33 mouse cellular contexts compared by ENCODE assay signal in the genomic region with DNA sequence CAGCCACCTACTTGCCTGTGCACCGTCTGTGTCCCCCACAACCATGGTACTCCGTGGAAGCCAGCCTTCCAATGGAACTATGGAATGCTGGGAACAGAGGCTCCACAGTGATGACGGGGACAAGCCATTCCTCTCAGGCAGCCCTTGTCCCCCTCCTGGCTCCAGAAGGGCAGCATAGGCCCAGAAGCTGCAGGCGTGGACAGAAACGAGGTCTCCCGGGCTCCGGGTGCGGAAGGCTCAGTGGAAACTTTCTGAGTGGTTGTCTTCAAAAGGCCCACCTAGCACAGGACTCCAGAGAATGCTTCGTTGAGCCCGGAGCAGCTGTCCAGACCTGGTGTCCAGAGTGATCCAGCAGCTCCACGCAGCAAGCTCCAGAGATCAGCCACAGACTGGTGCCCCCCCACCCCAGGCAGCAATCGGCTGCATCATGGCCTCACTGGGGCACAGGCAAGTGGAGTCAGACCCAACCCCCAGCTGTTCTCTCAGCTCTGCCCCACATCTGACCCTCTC. TPM values are rescaled to one million over a fixed set of nuclear protein-coding genes. Genes with fewer than 3 reads are reported as not detected.
DNase-seq lines count a peak whose midpoint lies in the region; ATAC-seq and TF ChIP-seq lines count a peak whose summit lies in the region.
"Had no signal": no experiment of that assay in that cellular context is flagged by ENCODE, and none has a peak within 500 bp of the region (broad histone marks: within the 10 kb centered on the region; RNA-seq: fewer than 3 reads in every experiment).

A gene (minus strand): TSS at position 45 of the 510 bp plus-strand sequence.

- no peak for ATAC-seq in limb, embryonic 12.5 days (ENCODE audit: insufficient number of reproducible peaks, insufficient read depth, low FRiP score, low TSS enrichment, low read depth)
- ATAC-seq: CD4-positive, CD25-positive, alpha-beta regulatory T cell, adult 4 months; forebrain, embryonic 13.5 days; forebrain, embryonic 16.5 days; hindbrain, postnatal 0 days; inflammation-experienced regulatory T-cells, adult 6 months; intestine, embryonic 16.5 days had no signal

- peak; percentile 81 for DNase-seq in heart, adult 11 months
- no peak for DNase-seq in heart, postnatal 25 days (ENCODE audit: low spot score)
- no peak for DNase-seq in limb, embryonic 10.5 days (ENCODE audit: low spot score)
- DNase-seq in testis, postnatal 14 days (ENCODE audit: low spot score) = no peak
- DNase-seq in frontal cortex, postnatal 10 days (ENCODE audit: low spot score in 2 of 2) = no peak
- DNase-seq: adrenal gland, adult 2 months; adrenal gland, postnatal 14 days; cerebellum, adult 11 months; cerebellum, adult 2 months; cerebellum, adult 9-11 months; gastrocnemius, postnatal 25 days; heart, postnatal 36 days had no signal

- intact Hi-C loops in heart, postnatal 25 days (cut with DNase I) = no loop called here

- no peak within 1 kb of the TSS for H3K4me3 ChIP-seq in limb, embryonic 12.5 days (replicated peaks)
- H3K4me3 ChIP-seq in limb, embryonic 10.5 days = no peak within 1 kb of the TSS
- peak within 1 kb of the TSS; percentile 95 for H3K4me3 ChIP-seq in testis, adult 2 months (ENCODE audit: control insufficient read depth, low read depth, low read length)
- H3K4me3 ChIP-seq: forebrain, embryonic 10.5 days; forebrain, embryonic 13.5 days; hindbrain, embryonic 10.5 days had no signal

- no peak for TF ChIP-seq CTCF in testis, adult 2 months (IDR thresholded peaks at IDR 0.05; ENCODE audit: control insufficient read depth, insufficient read depth, insufficient replicate concordance, low read depth, low read length)

- no peak within 1 kb of the TSS for H3K4me2 ChIP-seq in limb, embryonic 12.5 days
- H3K4me2 ChIP-seq: forebrain, embryonic 13.5 days; heart, embryonic 11.5 days had no signal

- H3K9ac ChIP-seq in limb, embryonic 12.5 days (replicated peaks) = peak within 1 kb of the TSS; percentile 40; the same call in 1 of the 2 replicates
- H3K9ac ChIP-seq: forebrain, embryonic 13.5 days had no signal

- H3K36me3 ChIP-seq in limb, embryonic 12.5 days = peaks cover under 1% of the 10 kb centered on the region
- 0 out of 2 replicates have a peak, but pooled peaks cover under 1% of the 10 kb centered on the region for H3K36me3 ChIP-seq in limb, embryonic 10.5 days
- H3K36me3 ChIP-seq in testis, adult 2 months (ENCODE audit: control insufficient read depth, insufficient read depth, low read length) = no peaks in the 10 kb centered on the region
- H3K36me3 ChIP-seq: forebrain, embryonic 10.5 days had no signal

- WGBS in limb, embryonic 12.5 days = 84% methylated on average over 12 of the region's 12 CpGs
- WGBS in limb, embryonic 10.5 days = 89% methylated on average over 12 of the region's 12 CpGs

- no peaks in the 10 kb centered on the region for H3K9me3 ChIP-seq in limb, embryonic 12.5 days
- no peaks in the 10 kb centered on the region; the same call in 1 of the 2 replicates for H3K9me3 ChIP-seq in limb, embryonic 10.5 days (replicated peaks)
- H3K9me3 ChIP-seq: forebrain, embryonic 13.5 days had no signal

- TF ChIP-seq POLR2A in testis, adult 2 months (IDR thresholded peaks at IDR 0.05; ENCODE audit: control insufficient read depth, low read depth, low read length) = peak; percentile 55; the same call in 1 of the 2 replicates

- H3K4me1 ChIP-seq in limb, embryonic 12.5 days (replicated peaks) = no peaks in the 10 kb centered on the region
- H3K4me1 ChIP-seq in limb, embryonic 10.5 days = no peaks in the 10 kb centered on the region
- peaks cover 17% of the 10 kb centered on the region for H3K4me1 ChIP-seq in testis, adult 2 months (ENCODE audit: control insufficient read depth, insufficient read depth, low read length)
- H3K4me1 ChIP-seq: forebrain, embryonic 10.5 days had no signal

- H3K27me3 ChIP-seq in limb, embryonic 12.5 days = peaks cover 26% of the 10 kb centered on the region
- H3K27me3 ChIP-seq in limb, embryonic 10.5 days (ENCODE audit: low read depth, poor library complexity, severe bottlenecking) = peaks cover 19% of the 10 kb centered on the region; the same call in 1 of the 2 replicates
- no peaks in the 10 kb centered on the region for H3K27me3 ChIP-seq in testis, adult 2 months (ENCODE audit: control insufficient read depth, insufficient read depth, low read length)
- H3K27me3 ChIP-seq: forebrain, embryonic 13.5 days had no signal

- no peak within 1 kb of the TSS for H3K27ac ChIP-seq in limb, embryonic 12.5 days
- no peak within 1 kb of the TSS for H3K27ac ChIP-seq in limb, embryonic 10.5 days
- H3K27ac ChIP-seq in testis, adult 2 months (ENCODE audit: control insufficient read depth, insufficient read depth, low read depth, low read length) = peak within 1 kb of the TSS; percentile 63
- H3K27ac ChIP-seq: forebrain, embryonic 10.5 days; forebrain, embryonic 13.5 days; hindbrain, embryonic 10.5 days; hindbrain, postnatal 0 days had no signal

RNA-seq across cellular contexts. Expression of the gene that starts here (rescaled TPM):
- total RNA-seq in heart, postnatal 25 days (2021) = not detected
- not detected in 2 replicates for polyA plus RNA-seq in limb, embryonic 12.5 days (2016; fragmentation: Nextera tagmentation; extraction: Ambion mirVana)
- not detected in 2 replicates for polyA plus RNA-seq in limb, embryonic 10.5 days (2016; fragmentation: Nextera tagmentation; extraction: Ambion mirVana)
- 438 and 472 TPM in 2 replicates for polyA plus RNA-seq in testis, adult 2 months (2012; rRNA removed)
- total RNA-seq: adrenal gland, adult 2 months; adrenal gland, postnatal 14 days; adrenal gland, postnatal 4 days; common myeloid progenitor, adult 5-6 weeks; gastrocnemius, adult 8-10 months; gastrocnemius, postnatal 25 days; granulocyte monocyte progenitor cell, adult 5-6 weeks; heart, adult 8-10 months; heart, postnatal 36 days; MEL had no signal
- polyA plus RNA-seq: adrenal gland, adult 2 months; C2C12; CD4-positive, CD25-positive, alpha-beta regulatory T cell, adult 4 months; cerebellum, adult 2 months; embryonic facial prominence, embryonic 14.5 days; forebrain, embryonic 10.5 days; forebrain, embryonic 13.5 days; forebrain, embryonic 16.5 days; heart, embryonic 14.5 days; heart, postnatal 0 days; hindbrain, embryonic 10.5 days; hindbrain, postnatal 0 days; inflammation-experienced regulatory T-cells, adult 6 months; intestine, embryonic 16.5 days had no signal

Comparison
In these comparisons a context has a peak if more than half of its experiments do, and no peak if none do; other contexts are left out.
1. RNA of the gene that starts here (polyA plus RNA-seq): 438 to 472 TPM in testis, adult 2 months; not detected in limb, embryonic 12.5 days and not detected in limb, embryonic 10.5 days; every median in the first group is over 100 times any median in the second.